Mouse (Mus musculus): Measurements from ENCODE around the gene Abi1. TPM values are rescaled to one million over a fixed set of nuclear protein-coding genes. Genes with fewer than 3 reads are reported as not detected.

The Abi1 gene
- polyA plus RNA-seq, 1 experiment, result 28.0 TPM

- TF ChIP-seq REST (IDR thresholded peaks at IDR 0.05; ENCODE audit: insufficient read depth, insufficient read length) (no peak), TCF3 (IDR thresholded peaks at IDR 0.05; ENCODE audit: insufficient read length, low read depth) (no peak), POLR2A (IDR thresholded peaks at IDR 0.05; ENCODE audit: insufficient read length, low read depth) (no peak), MYOG (IDR thresholded peaks at IDR 0.05; ENCODE audit: control insufficient read depth in 1 of 3, insufficient read depth in 1 of 3, insufficient read length in 2 of 3, low read depth in 2 of 3) (no peak), SRF (IDR thresholded peaks at IDR 0.05; ENCODE audit: control insufficient read depth, insufficient read length, low read depth) (no peak), POLR2AphosphoS2 (IDR thresholded peaks at IDR 0.05; ENCODE audit: insufficient read length, low read depth) (no peak), TCF12 (IDR thresholded peaks at IDR 0.05; ENCODE audit: insufficient read depth, poor library complexity, severe bottlenecking) (no peak), MYOD1 (IDR thresholded peaks at IDR 0.05; ENCODE audit: control insufficient read depth in 1 of 3, insufficient read length in 2 of 3, low read depth in 2 of 3) (no peak), E2F4 (IDR thresholded peaks at IDR 0.05; ENCODE audit: insufficient read depth) (no peak), USF1 (IDR thresholded peaks at IDR 0.05; ENCODE audit: low read depth) (no peak), MAX (IDR thresholded peaks at IDR 0.05; ENCODE audit: low read depth) (no peak), CEBPB (IDR thresholded peaks at IDR 0.05; ENCODE audit: insufficient read depth, poor library complexity, severe bottlenecking) (no peak)
- Histone ChIP-seq H3K4me2 (ENCODE audit: low read depth) (peak overlapping the region; percentile 65), H3K36me3 (ENCODE audit: control insufficient read depth, insufficient read depth) (peaks cover 6% of the 10 kb centered on the region), H3K79me2 (ENCODE audit: control insufficient read depth, insufficient read depth) (peaks cover 74% of the 10 kb centered on the region), H3ac (ENCODE audit: control insufficient read depth, insufficient read length) (no peak overlapping the region), H3K27me3 (ENCODE audit: control insufficient read depth, insufficient read depth, insufficient read length) (no peaks in the 10 kb centered on the region), H3K4me3 (no peak overlapping the region)
Measured at GRCm38 (mm10) chr2:23006219-23006618, 33.8 kb downstream of the Abi1 start.

- TF ChIP-seq POLR2AphosphoS2 (IDR thresholded peaks at IDR 0.05; ENCODE audit: insufficient read length, low read depth) (no peak), TCF3 (IDR thresholded peaks at IDR 0.05; ENCODE audit: insufficient read length, low read depth) (no peak), MYOG (IDR thresholded peaks at IDR 0.05; ENCODE audit: control insufficient read depth in 1 of 3, insufficient read depth in 1 of 3, insufficient read length in 2 of 3, low read depth in 2 of 3) (no peak), USF1 (IDR thresholded peaks at IDR 0.05; ENCODE audit: low read depth) (no peak), TCF12 (IDR thresholded peaks at IDR 0.05; ENCODE audit: insufficient read depth, poor library complexity, severe bottlenecking) (no peak), SRF (IDR thresholded peaks at IDR 0.05; ENCODE audit: control insufficient read depth, insufficient read length, low read depth) (no peak), MYOD1 (IDR thresholded peaks at IDR 0.05; ENCODE audit: control insufficient read depth in 1 of 3, insufficient read length in 2 of 3, low read depth in 2 of 3) (no peak), POLR2A (IDR thresholded peaks at IDR 0.05; ENCODE audit: insufficient read length, low read depth) (no peak), E2F4 (IDR thresholded peaks at IDR 0.05; ENCODE audit: insufficient read depth) (no peak)
- peaks cover 98% of the 10 kb centered on the region for H3K79me2 ChIP-seq (ENCODE audit: control insufficient read depth, insufficient read depth)
- peaks cover under 1% of the 10 kb centered on the region for H3K36me3 ChIP-seq (ENCODE audit: control insufficient read depth, insufficient read depth)
- no peaks in the 10 kb centered on the region for H3K27me3 ChIP-seq (ENCODE audit: control insufficient read depth, insufficient read depth, insufficient read length)
- no peak overlapping the region for H3K4me2 ChIP-seq (ENCODE audit: low read depth)
- no peak overlapping the region for H3K4me3 ChIP-seq
- H3ac ChIP-seq (ENCODE audit: control insufficient read depth, insufficient read length), result no peak overlapping the region
Measured at GRCm38 (mm10) chr2:23002637-23003036, 37.4 kb downstream of the Abi1 start.

GRCm38 (mm10) chr2:22999620-23000019, 40.4 kb downstream of the Abi1 start:
- Histone ChIP-seq H3K36me3 (ENCODE audit: control insufficient read depth, insufficient read depth) (no peaks in the 10 kb centered on the region), H3K27me3 (ENCODE audit: control insufficient read depth, insufficient read depth, insufficient read length) (no peaks in the 10 kb centered on the region), H3K4me2 (ENCODE audit: low read depth) (peak overlapping the region; percentile 4), H3ac (ENCODE audit: control insufficient read depth, insufficient read length) (no peak overlapping the region), H3K79me2 (ENCODE audit: control insufficient read depth, insufficient read depth) (peaks cover 94% of the 10 kb centered on the region), H3K4me3 (no peak overlapping the region)
- TF ChIP-seq MYOG (IDR thresholded peaks at IDR 0.05; ENCODE audit: control insufficient read depth in 1 of 3, insufficient read depth in 1 of 3, insufficient read length in 2 of 3, low read depth in 2 of 3), result no peak
- TF ChIP-seq CEBPB (IDR thresholded peaks at IDR 0.05; ENCODE audit: insufficient read depth, poor library complexity, severe bottlenecking), result peak; percentile 92

GRCm38 (mm10) chr2:22998804-22999203, 41.2 kb downstream of the Abi1 start:
- H3K4me2 ChIP-seq (ENCODE audit: low read depth), result no peak overlapping the region

GRCm38 (mm10) chr2:22998015-22998414, 42.0 kb downstream of the Abi1 start:
- peaks cover 13% of the 10 kb centered on the region for H3K36me3 ChIP-seq (ENCODE audit: control insufficient read depth, insufficient read depth)
- H3K4me2 ChIP-seq (ENCODE audit: low read depth), result no peak overlapping the region
- no peak for TF ChIP-seq MAX (IDR thresholded peaks at IDR 0.05; ENCODE audit: low read depth)
- TF ChIP-seq POLR2A (IDR thresholded peaks at IDR 0.05; ENCODE audit: insufficient read length, low read depth), result no peak
- no peak for TF ChIP-seq E2F4 (IDR thresholded peaks at IDR 0.05; ENCODE audit: insufficient read depth)
- TF ChIP-seq SRF (IDR thresholded peaks at IDR 0.05; ENCODE audit: control insufficient read depth, insufficient read length, low read depth), result no peak
- peaks cover 92% of the 10 kb centered on the region for H3K79me2 ChIP-seq (ENCODE audit: control insufficient read depth, insufficient read depth)
- H3ac ChIP-seq (ENCODE audit: control insufficient read depth, insufficient read length), result no peak overlapping the region
- no peak overlapping the region for H3K4me3 ChIP-seq
- no peaks in the 10 kb centered on the region for H3K27me3 ChIP-seq (ENCODE audit: control insufficient read depth, insufficient read depth, insufficient read length)

More at GRCm38 (mm10) chr2:22998804-22999203, 41.2 kb downstream of the Abi1 start:
- peaks cover 6% of the 10 kb centered on the region for H3K36me3 ChIP-seq (ENCODE audit: control insufficient read depth, insufficient read depth)
- H3K27me3 ChIP-seq (ENCODE audit: control insufficient read depth, insufficient read depth, insufficient read length), result no peaks in the 10 kb centered on the region
- peaks cover 92% of the 10 kb centered on the region for H3K79me2 ChIP-seq (ENCODE audit: control insufficient read depth, insufficient read depth)
- H3K4me3 ChIP-seq, result no peak overlapping the region
- no peak for TF ChIP-seq REST (IDR thresholded peaks at IDR 0.05; ENCODE audit: insufficient read depth, insufficient read length)
- TF ChIP-seq MYOG (IDR thresholded peaks at IDR 0.05; ENCODE audit: control insufficient read depth in 1 of 3, insufficient read depth in 1 of 3, insufficient read length in 2 of 3, low read depth in 2 of 3), result no peak
- TF ChIP-seq USF1 (IDR thresholded peaks at IDR 0.05; ENCODE audit: low read depth), result no peak
- no peak for TF ChIP-seq POLR2AphosphoS2 (IDR thresholded peaks at IDR 0.05; ENCODE audit: insufficient read length, low read depth)
- TF ChIP-seq TCF3 (IDR thresholded peaks at IDR 0.05; ENCODE audit: insufficient read length, low read depth), result no peak
- TF ChIP-seq POLR2A (IDR thresholded peaks at IDR 0.05; ENCODE audit: insufficient read length, low read depth), result no peak
- TF ChIP-seq SRF (IDR thresholded peaks at IDR 0.05; ENCODE audit: control insufficient read depth, insufficient read length, low read depth), result no peak
- no peak for TF ChIP-seq MAX (IDR thresholded peaks at IDR 0.05; ENCODE audit: low read depth)
- no peak for TF ChIP-seq E2F4 (IDR thresholded peaks at IDR 0.05; ENCODE audit: insufficient read depth)
- TF ChIP-seq MYOD1 (IDR thresholded peaks at IDR 0.05; ENCODE audit: control insufficient read depth in 1 of 3, insufficient read length in 2 of 3, low read depth in 2 of 3), result no peak
- no peak for TF ChIP-seq CEBPB (IDR thresholded peaks at IDR 0.05; ENCODE audit: insufficient read depth, poor library complexity, severe bottlenecking)
- no peak for TF ChIP-seq TCF12 (IDR thresholded peaks at IDR 0.05; ENCODE audit: insufficient read depth, poor library complexity, severe bottlenecking)
- H3ac ChIP-seq (ENCODE audit: control insufficient read depth, insufficient read length), result no peak overlapping the region
